Mouse (Mus musculus) macrophage (primary cell): Measurements from ENCODE around the gene Otulinl. TPM values are rescaled to one million over a fixed set of nuclear protein-coding genes. Genes with fewer than 3 reads are reported as not detected.

Experiments
- H3K27ac ChIP-seq: fragments of 350-480 bp; formaldehyde crosslinking; 2 replicates; pipeline ENCODE4 v1.9.0; 2021
- H3K36me3 ChIP-seq: fragments of 350-480 bp; formaldehyde crosslinking; 2 replicates; pipeline ENCODE4 v1.9.0; 2021; ENCODE audit errors: inconsistent target
- H3K4me3 ChIP-seq: fragments of 350-480 bp; formaldehyde crosslinking; 2 replicates; pipeline ENCODE4 v1.9.0; 2021; ENCODE audit errors: inconsistent target
- H3K79me2 ChIP-seq: fragments of 350-480 bp; formaldehyde crosslinking; 2 replicates; pipeline ENCODE4 v1.9.0; 2021; ENCODE audit errors: inconsistent target
- WGBS: methylation state at CpG from one replicate; pipeline ENCODE4 v1.1.7; 2026; ENCODE audit warnings: inconsistent platforms; ENCODE audit not compliant: missing documents; 5-methylcytosine and 5-hydroxymethylcytosine counted together
- polyA plus RNA-seq: library from polyadenylated mRNA; stranded (reverse); fragments of 250-400 nt; gene quantifications from 3 replicates; pipeline ENCODE4 v1.2.4, GENCODE M21; 2018; ENCODE audit warnings: inconsistent platforms

Otulinl gene
- polyA plus RNA-seq, 1 experiment from 2014 or later = 61.1 TPM

- Histone ChIP-seq H3K4me3 (no peak overlapping the region), H3K36me3 (no peaks in the 10 kb centered on the region; the same call in 1 of the 2 replicates), H3K27ac (peak overlapping the region; percentile 57), H3K79me2 (peaks cover 100% of the 10 kb centered on the region)
- 27% methylated on average over 10 of the region's 10 CpGs for WGBS
These were observed 9.7 kb downstream of the Otulinl start for GRCm38 (mm10) chr15:27671612-27672245.

- no peaks in the 10 kb centered on the region; the same call in 1 of the 2 replicates for H3K36me3 ChIP-seq
- WGBS = 87% methylated on average over 8 of the region's 8 CpGs
- H3K27ac ChIP-seq = peak overlapping the region; percentile 21; the same call in 1 of the 2 replicates
- H3K4me3 ChIP-seq = no peak overlapping the region
- H3K79me2 ChIP-seq = peaks cover 99% of the 10 kb centered on the region
These were observed 10.7 kb downstream of the Otulinl start for GRCm38 (mm10) chr15:27670708-27671107.

- WGBS = 55% methylated on average over 12 of the region's 12 CpGs
- peaks cover 98% of the 10 kb centered on the region for H3K79me2 ChIP-seq
- H3K36me3 ChIP-seq = no peaks in the 10 kb centered on the region; the same call in 1 of the 2 replicates
- H3K27ac ChIP-seq = peak overlapping the region; percentile 21
- no peak overlapping the region for H3K4me3 ChIP-seq
These were observed 11.4 kb downstream of the Otulinl start for GRCm38 (mm10) chr15:27669931-27670411.

- WGBS = 93% methylated on average over 3 of the region's 4 CpGs
- no peak overlapping the region for H3K4me3 ChIP-seq
- peaks cover 93% of the 10 kb centered on the region for H3K79me2 ChIP-seq
- H3K27ac ChIP-seq = 0 out of 2 replicates have a peak overlapping the region, but pooled peaks have one; percentile 4
- H3K36me3 ChIP-seq = no peaks in the 10 kb centered on the region; the same call in 1 of the 2 replicates
These were observed 12.1 kb downstream of the Otulinl start for GRCm38 (mm10) chr15:27669276-27669675.

GRCm38 (mm10) chr15:27668557-27668956 lies 12.8 kb downstream of the Otulinl start:
- Histone ChIP-seq H3K36me3 (no peaks in the 10 kb centered on the region), H3K79me2 (peaks cover 86% of the 10 kb centered on the region), H3K27ac (no peak overlapping the region), H3K4me3 (no peak overlapping the region)
- 96% methylated on average over 7 of the region's 7 CpGs for WGBS

- no peaks in the 10 kb centered on the region for H3K36me3 ChIP-seq
- no peak overlapping the region for H3K27ac ChIP-seq
- 68% methylated on average over 9 of the region's 9 CpGs for WGBS
These were observed 13.3 kb downstream of the Otulinl start for GRCm38 (mm10) chr15:27668001-27668461.

GRCm38 (mm10) chr15:27666911-27667539 lies 14.4 kb downstream of the Otulinl start:
- Histone ChIP-seq H3K79me2 (peaks cover 85% of the 10 kb centered on the region), H3K27ac (peak overlapping the region; percentile 93), H3K4me3 (no peak overlapping the region), H3K36me3 (no peaks in the 10 kb centered on the region)
- WGBS = 51% methylated on average over 9 of the region's 9 CpGs

More at GRCm38 (mm10) chr15:27668001-27668461, 13.3 kb downstream of the Otulinl start:
- no peak overlapping the region for H3K4me3 ChIP-seq
- H3K79me2 ChIP-seq = peaks cover 85% of the 10 kb centered on the region

GRCm38 (mm10) chr15:27665392-27665911 lies 15.9 kb downstream of the Otulinl start:
- no peak overlapping the region for H3K4me3 ChIP-seq
- H3K27ac ChIP-seq = peak overlapping the region; percentile 93
- peaks cover 77% of the 10 kb centered on the region for H3K79me2 ChIP-seq
- WGBS = 24% methylated on average over 19 of the region's 21 CpGs
- H3K36me3 ChIP-seq = peaks cover 12% of the 10 kb centered on the region

- H3K4me3 ChIP-seq = no peak overlapping the region
- H3K79me2 ChIP-seq = peaks cover 63% of the 10 kb centered on the region
- H3K27ac ChIP-seq = peak overlapping the region; percentile 93
- 0% methylated on average over 7 of the region's 9 CpGs for WGBS
- peaks cover 25% of the 10 kb centered on the region for H3K36me3 ChIP-seq
These were observed 17.3 kb downstream of the Otulinl start for GRCm38 (mm10) chr15:27664126-27664525.

GRCm38 (mm10) chr15:27662699-27663098 lies 18.7 kb downstream of the Otulinl start:
- H3K79me2 ChIP-seq = peaks cover 49% of the 10 kb centered on the region
- no peak overlapping the region for H3K4me3 ChIP-seq
- WGBS = 6% methylated on average over 1 of the region's 1 CpGs
- H3K27ac ChIP-seq = 0 out of 2 replicates have a peak overlapping the region, but pooled peaks have one; percentile 15
- peaks cover 39% of the 10 kb centered on the region for H3K36me3 ChIP-seq

GRCm38 (mm10) chr15:27661696-27662095 lies 19.7 kb downstream of the Otulinl start:
- 88% methylated on average over 6 of the region's 6 CpGs for WGBS
- H3K27ac ChIP-seq = peak overlapping the region; percentile 12; the same call in 1 of the 2 replicates
- H3K36me3 ChIP-seq = peaks cover 49% of the 10 kb centered on the region
- H3K4me3 ChIP-seq = no peak overlapping the region
- peaks cover 39% of the 10 kb centered on the region for H3K79me2 ChIP-seq

GRCm38 (mm10) chr15:27659592-27660244 lies 21.7 kb downstream of the Otulinl start:
- H3K36me3 ChIP-seq = peaks cover 63% of the 10 kb centered on the region
- H3K27ac ChIP-seq = no peak overlapping the region; the same call in 1 of the 2 replicates
- no peak overlapping the region for H3K4me3 ChIP-seq
- peaks cover 21% of the 10 kb centered on the region; the same call in 1 of the 2 replicates for H3K79me2 ChIP-seq
- WGBS = 33% methylated on average over 17 of the region's 17 CpGs

GRCm38 (mm10) chr15:27659143-27659542 lies 22.2 kb downstream of the Otulinl start:
- WGBS = 98% methylated on average over 5 of the region's 5 CpGs
- no peak overlapping the region for H3K4me3 ChIP-seq
- peaks cover 21% of the 10 kb centered on the region; the same call in 1 of the 2 replicates for H3K79me2 ChIP-seq
- H3K27ac ChIP-seq = no peak overlapping the region
- H3K36me3 ChIP-seq = peaks cover 66% of the 10 kb centered on the region

- 91% methylated on average over 4 of the region's 4 CpGs for WGBS
- H3K36me3 ChIP-seq = peaks cover 71% of the 10 kb centered on the region
- H3K4me3 ChIP-seq = no peak overlapping the region
- no peak overlapping the region for H3K27ac ChIP-seq
- H3K79me2 ChIP-seq = peaks cover 20% of the 10 kb centered on the region; the same call in 1 of the 2 replicates
These were observed 23.0 kb downstream of the Otulinl start for GRCm38 (mm10) chr15:27658356-27658755.
